Mouse (Mus musculus): ENCODE results near the gene Minar1.
A peak's percentile ranks its signal among the peaks of the same experiment; 100 is the strongest.

The Minar1 gene

DNA sequence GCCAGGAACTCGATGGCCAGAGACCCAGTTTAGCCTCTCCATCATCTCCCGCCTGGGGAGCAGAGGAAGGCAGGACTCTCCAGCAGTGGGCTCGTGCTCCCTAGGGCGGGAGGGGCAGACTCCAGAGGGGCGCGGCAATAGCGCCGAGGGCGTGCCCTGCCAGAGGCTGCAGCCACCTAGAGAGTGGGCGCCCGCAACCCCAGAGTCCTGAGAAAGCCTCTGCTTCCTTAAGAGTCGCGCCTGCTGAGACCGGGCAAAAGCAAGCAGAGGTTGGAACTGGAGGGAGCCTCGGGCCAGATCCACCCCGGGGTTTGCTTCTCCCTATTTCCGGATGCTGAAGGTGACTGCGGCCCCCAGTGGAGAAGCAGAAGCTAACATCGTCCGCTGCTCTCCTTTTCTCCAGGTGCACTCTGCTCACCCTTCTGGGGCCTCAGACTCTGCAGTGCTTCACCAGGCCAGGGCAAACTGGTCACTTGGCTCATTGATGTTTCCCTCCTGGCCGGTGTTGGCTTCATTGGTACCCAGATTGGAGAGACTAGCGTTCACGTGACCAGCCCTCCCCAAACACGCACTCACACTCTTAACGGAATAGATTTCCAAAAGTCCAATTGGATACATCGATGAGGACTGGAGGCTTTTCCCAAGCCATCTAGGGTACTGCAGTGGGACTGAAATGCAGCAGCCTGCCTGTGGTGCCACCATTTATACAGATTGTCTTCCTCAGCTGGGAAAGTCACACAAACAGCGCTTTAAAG lies at the start of gene Minar1:
TSS of gene Minar1 (minus strand) at position 120 of the 755 bp plus-strand sequence.
- peak; percentile 24 to 44 for DNase-seq

GRCm38 (mm10) chr9:89669878-89670277 lies 47.0 kb upstream of the Minar1 start:
- DNase-seq: no peak

DNA sequence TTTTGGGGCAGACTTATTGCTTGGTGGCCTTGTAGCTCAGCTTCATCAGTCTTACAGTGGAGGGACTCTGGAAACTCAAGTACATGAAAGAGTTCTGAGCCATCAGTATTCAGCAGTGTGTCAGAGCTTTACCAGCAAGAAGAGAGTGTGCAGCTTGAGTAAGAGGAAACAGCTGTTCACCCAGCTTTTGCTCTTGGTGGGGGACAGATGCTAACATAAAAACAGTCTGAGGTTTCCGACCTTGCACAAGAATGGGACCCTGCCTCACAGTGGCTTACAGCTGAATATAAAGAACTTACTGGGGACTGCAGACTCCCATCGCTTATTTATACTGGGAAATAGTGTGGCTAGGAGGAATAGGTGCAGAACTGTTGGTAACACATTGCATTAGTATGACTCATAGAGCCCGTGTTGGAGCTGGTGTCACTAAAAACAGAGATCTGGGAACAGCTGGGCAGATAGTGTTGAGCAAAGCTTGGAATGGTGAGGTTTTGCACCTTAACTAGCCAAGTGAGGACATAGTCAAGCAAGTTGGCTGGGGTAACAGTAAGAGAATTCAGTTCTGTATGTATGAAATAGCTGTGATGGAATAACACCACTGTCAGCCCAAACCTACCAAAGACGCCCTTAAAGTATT lies 44.5 kb upstream of the Minar1 start:
- no peak for DNase-seq

GRCm38 (mm10) chr9:89650913-89651312 lies 28.0 kb upstream of the Minar1 start:
- DNase-seq: no peak

- no peak for DNase-seq
Measured at GRCm38 (mm10) chr9:89637453-89637852, 14.5 kb upstream of the Minar1 start.

- DNase-seq: no peak
Measured at GRCm38 (mm10) chr9:89622296-89623005, 474 bp downstream of the Minar1 start.

GRCm38 (mm10) chr9:89621750-89622149 lies 1.2 kb downstream of the Minar1 start:
- DNase-seq: no peak

GRCm38 (mm10) chr9:89620347-89620746 lies 2.6 kb downstream of the Minar1 start:
- no peak for DNase-seq

DNA sequence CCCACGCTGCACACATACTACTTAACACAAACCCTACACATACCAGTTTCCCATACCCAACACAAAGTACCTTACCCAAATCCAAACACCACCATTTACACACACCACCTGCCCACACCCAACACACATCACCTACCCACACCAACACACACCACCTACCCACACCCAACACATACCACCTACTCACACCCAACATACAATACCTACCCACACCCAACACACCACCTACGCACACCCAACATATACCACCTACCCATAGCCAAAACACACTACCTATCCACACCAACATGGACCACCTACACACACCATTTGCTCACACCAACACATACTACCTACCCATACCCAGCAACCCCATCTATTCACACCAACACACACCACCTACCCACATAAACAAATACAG lies 6.0 kb downstream of the Minar1 start:
- no peak for DNase-seq

DNA sequence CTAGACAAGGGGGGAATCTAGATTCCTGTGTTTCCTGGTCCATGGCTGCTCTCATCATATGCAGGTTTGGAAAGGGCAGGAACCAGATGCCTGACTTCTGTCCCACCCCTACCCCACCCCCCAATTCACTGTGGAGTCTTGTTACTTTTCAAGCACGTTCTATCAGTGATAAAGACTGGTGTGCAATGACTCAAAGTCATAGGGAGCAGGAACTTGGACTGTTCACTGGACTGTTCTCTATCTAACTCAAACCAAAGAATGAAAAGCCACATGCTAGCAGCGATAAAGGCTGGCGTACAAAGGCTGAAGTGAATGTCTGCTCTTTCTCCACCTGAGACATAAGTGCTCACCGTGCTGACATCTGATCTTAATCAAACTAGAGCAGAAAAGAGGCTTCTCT lies 12.3 kb downstream of the Minar1 start:
- no peak for DNase-seq

- no peak for DNase-seq
Measured at GRCm38 (mm10) chr9:89607321-89607720, 15.6 kb downstream of the Minar1 start.

DNA sequence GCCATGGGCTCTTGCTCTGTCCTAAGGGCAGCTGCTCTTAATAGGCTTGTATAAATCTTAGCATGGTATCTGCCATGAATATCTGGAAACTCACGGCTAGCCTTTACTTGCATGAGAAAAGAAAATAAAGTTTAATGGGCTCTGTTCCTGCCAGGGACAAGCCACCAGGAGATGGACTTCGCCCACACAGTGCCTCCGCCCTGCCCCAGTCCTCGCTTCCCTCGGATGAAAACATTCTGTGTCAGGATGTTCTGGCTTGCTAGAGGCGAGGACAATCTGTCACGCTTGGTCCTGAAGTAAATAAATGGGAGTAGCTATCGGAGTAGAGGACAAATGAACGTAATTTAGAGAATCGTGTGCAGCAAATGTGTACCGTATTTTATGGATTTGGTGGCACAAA lies 16.7 kb downstream of the Minar1 start:
- DNase-seq: peak; percentile 36 to 69

DNA sequence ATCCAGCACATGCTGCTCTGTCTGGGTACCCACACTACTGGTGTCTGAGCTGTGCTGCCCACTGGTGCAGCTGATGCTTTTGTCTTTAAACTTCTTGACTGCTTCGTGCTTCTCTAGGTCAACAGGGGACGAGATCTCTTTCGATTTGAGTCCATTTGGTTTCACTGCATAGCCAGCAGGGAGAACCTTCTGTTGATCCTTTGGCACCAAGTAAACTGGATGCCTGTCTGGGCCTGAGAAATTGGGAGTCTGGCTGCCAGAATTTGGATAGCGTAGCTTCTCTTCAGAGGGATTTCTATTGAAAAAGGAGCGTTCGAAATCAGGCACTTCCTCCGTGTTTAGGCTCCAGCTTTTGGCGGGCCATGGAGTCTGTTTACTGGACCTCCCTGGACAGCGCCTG lies 21.0 kb downstream of the Minar1 start:
- DNase-seq: no peak

- no peak for DNase-seq
Measured at GRCm38 (mm10) chr9:89600677-89601076, 22.2 kb downstream of the Minar1 start.

GRCm38 (mm10) chr9:89597071-89597470 lies 25.9 kb downstream of the Minar1 start:
- DNase-seq: no peak

DNA sequence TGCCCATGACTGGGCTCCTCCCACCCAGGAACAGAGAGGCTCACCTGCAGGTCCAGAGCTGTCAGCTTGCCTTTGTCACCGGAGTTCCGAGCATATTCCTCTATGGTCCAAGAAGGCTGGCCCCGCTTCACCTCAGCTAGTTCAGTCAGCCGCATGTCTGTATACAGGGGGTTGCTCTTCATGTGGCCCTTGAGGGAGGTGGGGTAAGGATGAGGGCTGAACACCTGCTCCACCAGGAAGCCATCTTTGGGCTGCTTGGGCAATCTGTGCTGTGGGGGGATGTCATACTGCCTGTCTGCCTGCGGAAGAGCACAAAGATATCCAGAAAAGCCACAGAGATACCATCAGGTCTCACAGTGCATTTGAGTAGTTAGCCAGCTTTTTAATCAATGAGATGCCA lies 26.5 kb downstream of the Minar1 start:
- DNase-seq: no peak

DNA sequence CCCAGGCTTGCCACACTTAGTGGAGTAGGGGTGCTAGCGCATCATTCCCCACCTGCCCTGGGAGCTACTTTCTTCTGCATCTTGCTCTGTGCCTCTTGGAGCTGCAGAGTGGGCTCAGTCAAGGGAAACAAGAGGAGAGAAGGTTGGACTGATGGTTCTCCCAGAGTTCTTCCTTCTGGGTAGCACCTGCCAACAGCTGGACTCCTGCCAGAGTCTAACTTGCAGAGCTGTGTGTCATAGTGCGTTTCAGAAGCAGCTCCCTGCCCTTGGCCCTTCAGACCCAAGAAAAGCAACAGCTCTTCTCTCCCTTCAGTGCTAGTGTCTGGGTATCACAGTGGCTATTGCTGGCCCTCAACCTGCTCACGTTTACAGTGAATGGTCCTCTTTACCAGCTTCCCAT lies 30.5 kb downstream of the Minar1 start:
- peak in 1 of 2 experiments; percentile 19 for DNase-seq

GRCm38 (mm10) chr9:89578422-89578821 lies 44.5 kb downstream of the Minar1 start:
- DNase-seq: no peak

DNA sequence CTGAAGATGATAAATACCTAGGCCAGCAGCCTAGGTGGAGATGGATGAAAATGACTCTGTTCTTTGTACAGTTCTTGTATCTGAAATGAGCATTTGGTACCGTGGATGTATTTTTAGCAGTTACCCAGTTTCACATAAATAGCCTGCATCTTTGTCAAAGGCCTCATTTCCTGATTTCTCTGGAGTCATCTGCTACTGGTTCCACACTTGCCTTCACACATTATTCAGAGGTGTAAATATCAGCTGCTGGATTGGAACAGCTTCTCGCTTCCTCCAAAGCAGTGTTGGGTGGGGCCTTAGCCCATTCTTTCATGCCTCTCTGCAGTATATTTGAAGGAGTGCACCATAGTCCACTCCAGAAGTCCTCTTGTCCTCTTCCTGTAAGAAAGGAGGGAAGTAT lies 70.3 kb downstream of the Minar1 start:
- no peak for DNase-seq

Data from kidney, postnatal 25 days (tissue).